Mouse (Mus musculus): ENCODE results near the gene Cfi. TPM values are rescaled to one million over a fixed set of nuclear protein-coding genes. Genes with fewer than 3 reads are reported as not detected.
A peak's percentile ranks its signal among the peaks of the same experiment; 100 is the strongest.

The Cfi gene
- total RNA-seq, 2 experiments from 2014 or later: 0.12 to 0.75 TPM

- peak; percentile 27 to 29 for DNase-seq (ENCODE audit: low spot score in 2 of 2)
Observed at GRCm38 (mm10) chr3:129863698-129864097, 28.0 kb downstream of the Cfi start.

DNA sequence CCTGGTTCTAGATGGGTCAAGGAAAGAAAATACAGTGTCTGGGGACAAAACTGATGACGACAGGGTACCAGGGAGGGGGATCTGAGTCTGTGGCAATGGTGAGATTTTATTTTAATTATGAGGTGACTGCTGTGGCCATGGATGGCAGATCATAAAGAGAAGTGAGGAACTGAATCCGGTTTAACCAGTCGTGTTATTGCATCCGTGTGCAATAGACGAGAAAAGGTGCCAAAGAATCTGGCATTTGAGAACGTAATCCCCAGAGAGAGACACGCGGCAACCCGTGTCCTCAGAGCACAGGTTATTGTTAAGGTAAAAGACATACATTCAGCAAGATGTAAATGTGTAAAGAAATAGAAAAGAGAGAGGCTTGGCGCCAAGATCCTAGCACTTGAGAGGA lies 41.6 kb downstream of the Cfi start:
- no peak for DNase-seq (ENCODE audit: low spot score in 2 of 2)

- peak; percentile 90 for DNase-seq (ENCODE audit: low spot score in 2 of 2)
Observed at GRCm38 (mm10) chr3:129878405-129879021, 42.8 kb downstream of the Cfi start, which contains the start of gene Pla2g12a. TSS of gene Pla2g12a (plus strand) at chr3:129878606.

DNA sequence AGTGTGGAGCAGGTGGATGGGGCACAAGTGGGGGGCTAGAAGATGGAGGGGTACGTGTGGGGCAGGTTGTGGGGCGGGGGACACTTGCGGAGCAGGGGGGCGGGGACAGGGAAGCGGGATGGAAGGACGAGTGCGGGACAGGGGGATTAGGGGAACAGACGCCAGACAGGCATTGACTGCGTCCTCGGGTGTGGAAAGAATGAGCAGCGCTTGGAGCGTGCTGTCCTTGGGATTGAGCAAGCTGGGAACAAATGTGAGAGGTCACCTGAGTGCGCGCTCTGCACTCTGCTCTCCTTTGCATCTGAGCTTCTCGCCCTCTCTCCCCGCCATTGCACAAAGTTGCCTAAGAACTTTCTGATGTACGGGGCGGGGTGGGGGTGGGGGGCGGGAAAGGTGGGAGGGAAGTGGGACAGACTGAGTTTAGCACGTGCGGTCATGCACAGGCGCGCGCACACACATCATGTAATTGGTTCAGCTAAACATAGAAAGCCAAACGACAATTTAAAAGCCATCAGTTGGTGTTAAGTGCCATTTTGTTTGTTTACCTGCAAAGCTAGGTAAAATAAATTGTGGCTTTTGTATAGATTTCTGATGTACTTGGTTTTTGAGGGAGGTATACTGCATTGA lies 43.6 kb downstream of the Cfi start:
- peak in 1 of 2 experiments; percentile 11 for DNase-seq (ENCODE audit: low spot score in 2 of 2)

GRCm38 (mm10) chr3:129879913-129880312 lies 44.2 kb downstream of the Cfi start:
- no peak for DNase-seq (ENCODE audit: low spot score in 2 of 2)

- DNase-seq (ENCODE audit: low spot score in 2 of 2): no peak
Observed at GRCm38 (mm10) chr3:129880925-129881593, 45.4 kb downstream of the Cfi start.

DNA sequence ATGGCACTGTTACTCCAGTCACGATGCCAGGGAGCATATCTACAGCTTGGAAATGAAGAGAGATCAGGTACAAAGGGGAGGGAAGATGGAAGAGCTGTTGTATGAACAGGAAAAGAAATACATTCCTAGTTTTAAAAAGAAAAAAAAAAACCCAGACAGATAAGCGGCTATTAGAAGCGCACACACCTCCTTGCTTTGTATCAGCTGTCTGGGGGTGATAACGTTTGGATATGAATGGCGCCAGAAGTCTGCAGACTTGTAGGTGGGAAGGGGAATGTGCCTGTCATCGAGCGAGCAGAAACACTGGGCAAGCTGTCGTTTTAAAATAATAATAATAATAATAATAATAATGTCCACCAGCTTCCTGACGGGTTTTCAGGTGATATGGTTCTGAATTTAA lies 49.9 kb downstream of the Cfi start:
- no peak for DNase-seq (ENCODE audit: low spot score in 2 of 2)

DNA sequence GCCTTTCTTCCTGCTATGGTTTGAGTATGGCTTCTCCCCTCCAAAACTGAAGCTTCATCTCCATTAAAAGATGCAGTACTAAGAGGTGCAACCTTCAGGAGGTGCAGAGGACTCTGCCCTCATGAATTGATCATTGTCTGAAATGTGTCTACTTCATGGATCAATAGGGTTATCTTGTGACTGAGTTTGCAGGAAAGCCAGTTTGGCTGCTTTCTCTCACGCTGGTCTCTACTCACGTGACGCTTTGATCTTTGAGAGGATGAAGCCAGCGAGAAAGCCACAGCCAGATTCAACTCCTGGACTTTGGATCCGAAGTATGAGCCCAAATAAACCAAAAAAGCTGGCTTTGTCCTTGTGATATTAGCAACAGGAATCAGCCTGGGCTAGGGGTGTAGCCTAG lies 50.7 kb downstream of the Cfi start:
- DNase-seq (ENCODE audit: low spot score in 2 of 2): no peak

DNA sequence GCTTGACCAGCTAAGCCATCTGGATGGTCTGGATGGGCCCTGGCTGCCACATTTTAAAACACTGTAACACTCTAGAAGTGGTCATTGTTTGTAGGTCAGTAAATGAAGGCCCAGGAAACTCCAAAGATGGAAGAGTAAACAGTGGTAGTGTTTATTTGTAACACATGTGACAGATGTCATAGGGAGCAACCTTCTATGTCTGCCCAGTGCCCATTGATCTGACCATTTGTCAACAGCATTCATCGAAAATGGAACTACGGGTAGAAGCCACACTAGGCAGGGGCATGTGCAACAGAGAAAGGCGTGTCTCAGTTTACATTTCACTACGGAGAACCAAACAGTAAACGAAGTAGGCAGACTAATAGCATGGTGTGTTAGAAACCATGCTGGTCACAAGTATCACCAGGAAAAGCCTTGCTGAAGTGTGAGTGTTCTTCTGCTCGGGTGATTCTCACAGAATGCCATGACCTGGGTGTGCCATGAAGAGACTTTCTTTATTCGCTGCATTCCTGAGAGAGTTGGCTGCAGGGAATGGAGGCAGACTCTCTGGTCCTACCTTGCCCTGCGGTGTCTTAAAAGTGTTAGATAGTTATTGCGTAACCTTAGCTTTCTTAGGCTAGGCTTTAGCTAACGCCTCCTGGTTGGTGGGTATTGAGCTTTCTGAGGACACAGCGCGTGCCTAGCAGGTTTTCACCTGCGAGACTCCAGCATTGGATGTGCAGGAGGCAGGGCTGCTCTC lies 52.3 kb downstream of the Cfi start:
- DNase-seq (ENCODE audit: low spot score in 2 of 2): no peak

GRCm38 (mm10) chr3:129892003-129892402 lies 56.3 kb downstream of the Cfi start:
- DNase-seq (ENCODE audit: low spot score in 2 of 2): no peak

DNA sequence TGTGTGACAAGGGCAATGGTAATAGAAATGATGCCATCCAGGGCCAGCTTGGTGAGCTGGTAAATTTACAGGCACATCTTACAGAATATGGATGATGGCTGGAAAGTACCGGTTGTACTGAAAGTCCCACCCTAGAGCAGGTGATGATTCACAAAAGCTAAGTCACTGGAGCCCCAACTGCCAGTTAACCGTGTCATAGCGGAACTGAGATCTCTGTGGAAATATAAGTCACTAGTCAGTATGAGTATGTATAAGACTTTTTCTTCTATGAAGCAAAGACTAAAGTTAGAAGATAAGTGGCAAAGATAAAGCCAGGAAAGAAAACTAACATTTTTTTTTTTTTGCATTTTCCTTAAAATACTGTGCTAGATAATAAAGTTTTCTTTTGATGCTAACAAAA lies 57.5 kb downstream of the Cfi start:
- no peak for DNase-seq (ENCODE audit: low spot score in 2 of 2)

- DNase-seq (ENCODE audit: low spot score in 2 of 2): no peak
Observed at GRCm38 (mm10) chr3:129896591-129896990, 60.9 kb downstream of the Cfi start.

- DNase-seq (ENCODE audit: low spot score in 2 of 2): no peak
Observed at GRCm38 (mm10) chr3:129898886-129899285, 63.2 kb downstream of the Cfi start.

DNA sequence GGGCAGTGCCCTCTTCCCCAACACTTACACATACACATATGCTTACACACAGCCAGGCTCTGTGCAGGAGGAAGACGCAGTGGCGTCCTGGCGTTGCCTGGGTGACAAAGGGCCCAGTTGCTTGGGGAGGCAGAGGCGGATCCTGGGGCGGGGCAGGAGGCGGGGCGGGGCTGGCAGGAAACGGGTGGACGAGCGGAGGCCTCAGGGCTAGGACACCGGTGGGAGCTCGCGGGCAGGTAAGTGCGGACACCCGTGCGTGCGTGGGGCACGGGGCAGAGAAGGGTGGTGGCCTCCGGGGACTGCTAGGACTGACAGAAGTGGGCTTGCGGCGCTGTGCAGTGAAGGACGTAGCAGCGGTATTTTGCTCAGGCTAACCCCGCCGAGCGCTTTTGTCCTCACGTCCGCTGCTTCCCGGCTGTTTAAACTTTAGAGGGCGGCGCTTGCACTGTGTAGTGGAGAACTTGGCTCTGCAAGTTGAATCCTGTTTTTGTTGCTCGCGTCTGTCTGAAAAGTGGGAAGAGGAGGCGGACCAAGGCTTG lies 65.7 kb downstream of the Cfi start, which contains the start of gene Casp6:
Gene Casp6, plus strand, starts transcription at position 155 of the 539 bp plus-strand sequence.
- DNase-seq (ENCODE audit: low spot score in 2 of 2): peak; percentile 60 to 82

GRCm38 (mm10) chr3:129903369-129903768 lies 67.7 kb downstream of the Cfi start:
- no peak for DNase-seq (ENCODE audit: low spot score in 2 of 2)

GRCm38 (mm10) chr3:129903866-129904265 lies 68.2 kb downstream of the Cfi start:
- DNase-seq (ENCODE audit: low spot score in 2 of 2): no peak

DNA sequence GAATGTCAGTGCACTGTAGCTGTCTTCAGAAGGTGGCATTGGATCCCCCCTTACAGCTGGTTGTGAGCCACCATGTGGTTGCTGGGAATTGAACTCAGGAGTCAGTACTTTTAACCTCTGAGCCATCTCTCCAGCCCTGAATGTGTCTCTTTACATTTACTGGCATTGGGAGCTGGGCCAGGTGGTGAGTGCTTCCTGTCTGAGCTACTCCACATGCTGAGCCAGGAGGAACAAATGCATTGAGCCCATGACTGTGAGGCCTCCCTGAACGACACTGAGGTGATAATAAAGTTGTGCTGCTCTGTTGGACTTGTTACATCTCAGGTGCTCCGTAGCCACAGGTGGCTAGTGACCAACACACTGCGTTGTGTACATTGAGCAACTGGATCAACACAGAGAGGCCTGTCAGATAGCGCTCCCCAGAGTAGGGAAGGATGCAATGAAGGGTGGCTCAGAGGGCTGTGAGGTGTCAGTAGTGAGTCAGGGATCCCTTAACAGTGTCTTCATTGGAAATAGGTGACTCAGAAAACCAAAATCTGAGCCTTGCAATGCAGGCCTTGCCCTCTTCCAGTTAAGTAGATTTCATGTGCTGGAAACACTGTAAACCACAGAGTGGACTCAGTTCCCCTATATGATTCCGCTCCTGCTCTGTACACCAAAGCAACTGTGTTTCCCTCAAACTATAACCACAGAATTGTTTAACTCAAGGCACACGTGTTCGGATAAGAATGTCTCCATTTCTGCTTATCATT lies 68.9 kb downstream of the Cfi start:
- no peak for DNase-seq (ENCODE audit: low spot score in 2 of 2)

DNA sequence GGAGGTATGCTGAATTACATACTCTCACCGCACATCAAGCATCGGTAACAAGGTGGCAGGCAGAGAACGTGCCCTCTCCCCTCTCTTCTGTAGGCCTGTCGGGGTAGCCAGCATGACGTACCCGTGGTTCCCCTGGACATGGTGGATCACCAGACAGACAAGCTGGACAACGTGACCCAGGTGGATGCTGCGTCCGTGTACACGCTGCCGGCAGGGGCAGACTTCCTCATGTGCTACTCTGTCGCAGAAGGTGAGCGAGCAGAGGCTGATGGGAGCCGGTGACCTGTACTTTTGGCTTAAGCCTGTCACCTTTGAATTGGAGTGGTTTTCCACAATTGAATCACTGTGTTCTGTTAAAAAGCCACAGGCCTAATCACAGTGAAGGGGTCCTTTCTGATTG lies 76.3 kb downstream of the Cfi start:
- DNase-seq (ENCODE audit: low spot score in 2 of 2): no peak

- DNase-seq (ENCODE audit: low spot score in 2 of 2): no peak
Observed at GRCm38 (mm10) chr3:129913241-129913640, 77.6 kb downstream of the Cfi start.

GRCm38 (mm10) chr3:129917424-129917823 lies 81.7 kb downstream of the Cfi start:
- no peak for DNase-seq (ENCODE audit: low spot score in 2 of 2)

- peak in 1 of 2 experiments; percentile 41 for DNase-seq (ENCODE audit: low spot score in 2 of 2)
Observed at GRCm38 (mm10) chr3:129918434-129918833, 82.8 kb downstream of the Cfi start.

All from gastrocnemius, postnatal 4 days (tissue).